Mouse (Mus musculus) CH12.LX (cell line): Measurements from ENCODE around the gene Apoc4. TPM values are rescaled to one million over a fixed set of nuclear protein-coding genes. Genes with fewer than 3 reads are reported as not detected.

Source experiments
- DNase-seq: peaks from one replicate; pipeline ENCODE4 v3.0.0-alpha.2; 2013; ENCODE audit errors: extremely low read depth
- H3K27ac ChIP-seq: 2 replicates; pipeline ENCODE4 v1.5.1; 2012; ENCODE audit warnings: low read depth, mild to moderate bottlenecking, control low read depth, moderate library complexity; ENCODE audit not compliant: insufficient read depth
- H3K27me3 ChIP-seq: replicated peaks from 2 replicates; pipeline ENCODE3; 2012; ENCODE audit warnings: inconsistent platforms
- H3K36me3 ChIP-seq, 2 experiments: replicated peaks in 1 of 2; 2 replicates each; pipeline versions ENCODE3 to v1.6.1; 2012; ENCODE audit warnings: inconsistent platforms in 1 of 2, low read length in 1 of 2, mild to moderate bottlenecking in 1 of 2, mixed read lengths in 1 of 2, moderate library complexity in 1 of 2; ENCODE audit not compliant: control insufficient read depth in 1 of 2, insufficient read depth in 1 of 2
- H3K4me1 ChIP-seq, 2 experiments: 2 replicates each; pipeline ENCODE4 v1.6.1; 2012; ENCODE audit warnings: inconsistent platforms in 1 of 2, moderate library complexity in 1 of 2; ENCODE audit not compliant: insufficient read depth in 2 of 2, control insufficient read depth in 1 of 2
- H3K4me2 ChIP-seq: 2 replicates; pipeline ENCODE4 v1.6.1; 2012; ENCODE audit warnings: low read depth, mild to moderate bottlenecking, control low read depth; ENCODE audit not compliant: poor library complexity, insufficient read depth, severe bottlenecking
- H3K4me3 ChIP-seq, 3 experiments: fragments of 150-350 bp in 1 of 3; sonication (generic) in 1 of 3; replicated peaks in 1 of 3; 2 replicates each; pipeline versions ENCODE3 to v1.5.1; 2011 to 2012; ENCODE audit warnings: low read depth in 2 of 3, low read length in 2 of 3, mild to moderate bottlenecking in 2 of 3, moderate library complexity in 2 of 3, control low read depth in 1 of 3, improper control_type of control experiment in 1 of 3, inconsistent platforms in 1 of 3, mixed read lengths in 1 of 3; ENCODE audit not compliant: poor library complexity in 1 of 3
- H3K79me2 ChIP-seq: replicated peaks from 2 replicates; pipeline ENCODE4 v1.6.1; 2012; ENCODE audit warnings: mild to moderate bottlenecking, moderate library complexity; ENCODE audit not compliant: control insufficient read depth, poor library complexity, insufficient read depth, severe bottlenecking; ENCODE audit errors: extremely low read depth
- H3K9ac ChIP-seq: 2 replicates; pipeline ENCODE4 v1.6.1; 2012; ENCODE audit warnings: low read depth, mild to moderate bottlenecking, control low read depth, moderate library complexity; ENCODE audit not compliant: insufficient read depth
- H3K9me3 ChIP-seq: replicated peaks from 2 replicates; pipeline ENCODE3; 2012; ENCODE audit warnings: low read length, inconsistent platforms, mixed read lengths
- BHLHE40 ChIP-seq: IDR thresholded peaks from 2 replicates; pipeline ENCODE4 v1.6.1; 2011; ENCODE audit warnings: mild to moderate bottlenecking, low read depth, low read length, improper control_type of control experiment
- CHD2 ChIP-seq: IDR thresholded peaks from 2 replicates; pipeline ENCODE4 v1.6.1; 2011; ENCODE audit warnings: low read length, improper control_type of control experiment
- EP300 ChIP-seq: IDR thresholded peaks from 2 replicates; pipeline ENCODE4 v1.6.1; 2011; ENCODE audit warnings: low read length, improper control_type of control experiment
- GABPA ChIP-seq: IDR thresholded peaks from 2 replicates; pipeline ENCODE4 v1.6.1; 2012; ENCODE audit warnings: low read depth, low read length, improper control_type of control experiment, inconsistent platforms; ENCODE audit not compliant: insufficient replicate concordance
- JUND ChIP-seq: conservative IDR thresholded peaks from 2 replicates; pipeline ENCODE4 v1.6.1; 2011; ENCODE audit warnings: low read depth, low read length, improper control_type of control experiment
- KAT2A ChIP-seq: IDR thresholded peaks from 2 replicates; pipeline ENCODE4 v1.6.1; 2012; ENCODE audit warnings: low read length, improper control_type of control experiment, inconsistent platforms; ENCODE audit not compliant: insufficient replicate concordance
- MAX ChIP-seq: IDR thresholded peaks from 2 replicates; pipeline ENCODE4 v1.6.1; 2011; ENCODE audit warnings: low read length, improper control_type of control experiment
- MXI1 ChIP-seq: IDR thresholded peaks from 2 replicates; pipeline ENCODE4 v1.6.1; 2011; ENCODE audit warnings: mild to moderate bottlenecking, low read depth, low read length, improper control_type of control experiment
- MYC ChIP-seq: IDR thresholded peaks from 2 replicates; pipeline ENCODE4 v1.6.1; 2011; ENCODE audit warnings: low read depth, mild to moderate bottlenecking, improper control_type of control experiment, low read length
- PAX5 ChIP-seq: IDR thresholded peaks from 2 replicates; pipeline ENCODE4 v1.6.1; 2012; ENCODE audit warnings: low read length, inconsistent platforms, mixed read lengths
- POLR2AphosphoS2 ChIP-seq: IDR thresholded peaks from 2 replicates; pipeline ENCODE4 v1.6.1; 2011; ENCODE audit warnings: low read depth, low read length, improper control_type of control experiment
- RAD21 ChIP-seq: IDR thresholded peaks from 2 replicates; pipeline ENCODE4 v1.6.1; 2011; ENCODE audit warnings: low read depth, mild to moderate bottlenecking, low read length, improper control_type of control experiment, moderate library complexity
- TBP ChIP-seq: conservative IDR thresholded peaks from 2 replicates; pipeline ENCODE4 v1.6.1; 2011; ENCODE audit warnings: low read depth, low read length, improper control_type of control experiment
- TCF12 ChIP-seq: IDR thresholded peaks from 2 replicates; pipeline ENCODE4 v1.6.1; 2014; ENCODE audit warnings: low read depth, mild to moderate bottlenecking, inconsistent platforms, low read length, improper control_type of control experiment
- UBTF ChIP-seq: IDR thresholded peaks from 2 replicates; pipeline ENCODE4 v1.6.1; 2012; ENCODE audit warnings: low read depth, mild to moderate bottlenecking, inconsistent platforms, low read length, improper control_type of control experiment, moderate library complexity
- USF2 ChIP-seq: conservative IDR thresholded peaks from 2 replicates; pipeline ENCODE4 v1.6.1; 2011; ENCODE audit warnings: low read depth, low read length, improper control_type of control experiment
- ZNF384 ChIP-seq: IDR thresholded peaks from 2 replicates; pipeline ENCODE4 v1.6.1; 2012; ENCODE audit warnings: low read depth, low read length, improper control_type of control experiment, inconsistent platforms
- dilution Hi-C: fragments of 300-500 bp; cut with MboI; formaldehyde crosslinking; loops from 2 replicates; pipeline ENCODE4 v1.14.3; 2020; ENCODE audit warnings: low sequenced_read_pairs; ENCODE audit not compliant: extremely low pct_unique_long_range_greater_than_20kb, extremely low pct_ligation_motif_present
- in situ Hi-C: fragments of 300-500 bp; cut with MboI; formaldehyde crosslinking; loops from 3 replicates; pipeline ENCODE4 v1.14.3; 2019; ENCODE audit warnings: low sequenced_read_pairs, low pct_ligation_motif_present, low pct_unique_long_range_greater_than_20kb, mixed read lengths
- polyA plus RNA-seq: library from polyadenylated mRNA; unstranded; fragments of >175 nt; gene quantifications from 2 replicates; pipeline ENCODE4 v1.2.1, GENCODE M21; 2012; ENCODE audit warnings: low read depth; ENCODE audit not compliant: insufficient read length
- total RNA-seq, 2 experiments: library from RNA; depleted of rRNA; stranded (reverse); fragments of 300-350 nt in 1 of 2; fragments of >200 nt in 1 of 2; gene quantifications; 2 replicates each; pipeline ENCODE4 v1.2.3; 2012 to 2014

Apoc4 gene
- total and polyA plus RNA-seq, 3 experiments = not detected

DNA sequence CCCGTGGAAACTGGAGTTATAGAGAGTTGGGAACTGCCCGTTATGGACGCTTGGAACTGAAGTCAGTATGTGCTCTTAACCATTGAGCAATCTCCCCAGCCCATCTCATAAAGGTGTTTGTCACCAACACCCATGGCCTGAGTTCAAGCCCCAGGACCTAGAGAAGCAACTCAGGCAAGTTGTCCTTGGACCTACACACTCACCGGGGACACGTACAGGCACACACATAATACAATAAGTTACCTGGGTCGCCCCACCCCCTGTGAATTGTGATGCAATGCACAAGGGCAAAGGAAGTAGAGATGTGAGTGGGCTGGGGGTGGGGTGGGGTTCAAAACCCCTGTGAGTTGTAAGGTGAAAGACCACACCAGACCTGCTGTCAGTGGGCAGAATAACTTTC, 5.2 kb upstream of the Apoc4 start:
- Histone ChIP-seq H3K4me3 (no peak overlapping the region), H3K4me2 (no peak overlapping the region), H3K27ac (no peak overlapping the region), H3K9ac (no peak overlapping the region), H3K36me3 (no peaks in the 10 kb centered on the region), H3K4me1 (peaks cover 2 to 18% of the 10 kb centered on the region in 2 experiments; a peak in 3 of 4 replicates), H3K9me3 (no peaks in the 10 kb centered on the region), H3K79me2 (no peaks in the 10 kb centered on the region), H3K27me3 (no peaks in the 10 kb centered on the region)
- no peak for TF ChIP-seq POLR2AphosphoS2
- TF ChIP-seq GABPA = no peak
- TF ChIP-seq UBTF = no peak
- TF ChIP-seq MXI1 = no peak
- no peak for DNase-seq
- dilution Hi-C loops (no loop called here), in situ Hi-C loops (no loop called here)

DNA sequence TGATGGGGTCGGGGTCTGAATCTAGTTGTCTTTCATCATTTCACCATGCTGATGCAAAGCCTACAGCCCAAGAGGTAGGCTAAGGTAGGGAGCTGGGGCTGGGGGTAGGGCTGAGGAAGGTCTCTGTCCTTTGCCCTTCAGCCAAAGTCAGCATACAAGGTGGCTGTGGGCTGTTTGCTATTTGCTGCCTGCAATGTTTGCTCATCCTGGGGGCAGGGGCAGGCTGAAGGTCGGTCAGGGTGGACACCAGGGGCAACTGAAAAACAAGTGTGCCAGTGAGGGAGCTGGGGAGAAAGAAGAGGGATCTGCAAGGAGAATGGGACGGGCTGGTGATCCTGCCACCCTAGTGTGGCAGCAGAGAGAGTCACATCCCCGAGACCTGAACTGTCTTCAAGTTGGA, 4.1 kb upstream of the Apoc4 start:
- no peak overlapping the region for H3K4me3 ChIP-seq
- H3K9me3 ChIP-seq = no peaks in the 10 kb centered on the region
- dilution Hi-C loops (no loop called here), in situ Hi-C loops (no loop called here)
- DNase-seq = no peak
- no peak overlapping the region for H3K9ac ChIP-seq
- no peaks in the 10 kb centered on the region for H3K27me3 ChIP-seq
- no peak overlapping the region for H3K27ac ChIP-seq
- H3K4me1 ChIP-seq = peaks cover 2 to 18% of the 10 kb centered on the region in 2 experiments; a peak in 3 of 4 replicates
- H3K36me3 ChIP-seq = no peaks in the 10 kb centered on the region
- TF ChIP-seq PAX5 (no peak), RAD21 (no peak), USF2 (no peak), MYC (no peak), BHLHE40 (no peak), CHD2 (no peak), KAT2A (no peak), UBTF (no peak), JUND (no peak)
- H3K4me2 ChIP-seq = no peak overlapping the region
- no peaks in the 10 kb centered on the region for H3K79me2 ChIP-seq

DNA sequence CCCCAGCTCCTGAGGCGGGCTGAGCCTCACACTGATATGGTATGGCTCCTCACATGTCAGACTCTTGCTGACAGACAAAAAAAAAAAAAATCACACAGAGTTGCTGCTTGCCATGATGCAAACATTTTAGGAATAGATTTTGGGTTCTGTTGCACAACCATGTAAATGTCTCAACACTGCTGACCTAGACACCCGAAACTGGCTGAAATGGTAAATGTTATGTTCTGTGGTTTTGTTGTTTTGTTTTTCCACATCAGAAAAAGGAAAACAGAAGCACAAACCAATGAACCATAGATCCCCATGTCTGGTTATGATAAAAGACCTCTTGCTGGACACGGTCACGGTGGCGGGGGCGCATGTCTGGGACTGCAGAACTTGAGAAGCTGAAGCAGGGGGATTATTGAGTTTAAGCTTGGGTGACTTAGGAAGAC, 2.5 kb upstream of the Apoc4 start:
- Histone ChIP-seq H3K9me3 (no peaks in the 10 kb centered on the region), H3K79me2 (no peaks in the 10 kb centered on the region), H3K4me2 (peak overlapping the region; percentile 22; the same call in 1 of the 2 replicates), H3K27ac (no peak overlapping the region), H3K9ac (no peak overlapping the region), H3K4me1 (peaks cover 2 to 18% of the 10 kb centered on the region in 2 experiments; a peak in 3 of 4 replicates), H3K4me3 (no peak overlapping the region), H3K27me3 (no peaks in the 10 kb centered on the region), H3K36me3 (no peaks in the 10 kb centered on the region)
- dilution Hi-C loops = no loop called here
- TF ChIP-seq TCF12 (no peak), EP300 (0 out of 2 replicates have a peak, but pooled peaks have one; percentile 22), ZNF384 (0 out of 2 replicates have a peak, but pooled peaks have one; percentile 29), TBP (no peak), MAX (no peak)
- in situ Hi-C loops = no loop called here
- no peak for DNase-seq
